Mouse (Mus musculus) heart, embryonic 11.5 days (tissue): ENCODE results near the gene Slc43a1. TPM values are rescaled to one million over a fixed set of nuclear protein-coding genes. Genes with fewer than 3 reads are reported as not detected.
A peak's percentile ranks its signal among the peaks of the same experiment; 100 is the strongest.

Source experiments
- ATAC-seq: fragments of 200-750 bp; cut with Nextera tagmentation; replicated peaks from 2 replicates; pipeline ENCODE4 v1.8.0; 2017; ENCODE audit warnings: moderate library complexity; ENCODE audit not compliant: insufficient number of reproducible peaks, low FRiP score, low TSS enrichment
- H3K27ac ChIP-seq: fragments of 300-500 bp; sonication (generic); 2 replicates; pipeline ENCODE4 v1.5.1; 2014; ENCODE audit warnings: mild to moderate bottlenecking, low read depth, low read length
- H3K27me3 ChIP-seq: fragments of 300-500 bp; sonication (generic); 2 replicates; pipeline ENCODE4 v1.6.1; 2014; ENCODE audit warnings: mild to moderate bottlenecking, low read length, mixed read lengths; ENCODE audit not compliant: control insufficient read depth, insufficient read depth
- H3K36me3 ChIP-seq: fragments of 300-500 bp; sonication (generic); 2 replicates; pipeline ENCODE4 v1.6.1; 2014; ENCODE audit warnings: mild to moderate bottlenecking, low read length, moderate library complexity, mixed read lengths; ENCODE audit not compliant: control insufficient read depth, insufficient read depth
- H3K4me1 ChIP-seq: fragments of 300-500 bp; sonication (generic); 2 replicates; pipeline ENCODE4 v1.6.1; 2014; ENCODE audit warnings: low read length; ENCODE audit not compliant: control insufficient read depth, insufficient read depth
- H3K4me2 ChIP-seq: fragments of 300-500 bp; sonication (generic); 2 replicates; pipeline ENCODE4 v1.6.1; 2014; ENCODE audit warnings: mild to moderate bottlenecking, moderate library complexity
- H3K4me3 ChIP-seq: fragments of 300-500 bp; sonication (generic); 2 replicates; pipeline ENCODE4 v1.5.1; 2014; ENCODE audit warnings: low read depth, low read length
- H3K9ac ChIP-seq: fragments of 300-500 bp; sonication (generic); 2 replicates; pipeline ENCODE4 v1.6.1; 2014; ENCODE audit warnings: mild to moderate bottlenecking, low read depth, low read length, moderate library complexity
- H3K9me3 ChIP-seq: fragments of 300-500 bp; sonication (generic); replicated peaks from 2 replicates; pipeline ENCODE4 v1.6.1; 2016; ENCODE audit warnings: low read length; ENCODE audit not compliant: control insufficient read depth
- WGBS: fragments of 180-500 bp; shearing (Covaris S2); extraction: QIAGEN DNeasy Blood & Tissue Kit; methylation state at CpG from one replicate; pipeline ENCODE4 v1.1.7; 2014; ENCODE audit not compliant: insufficient replicate concordance; 5-methylcytosine and 5-hydroxymethylcytosine counted together
- polyA plus RNA-seq: library from polyadenylated mRNA; unstranded; fragments of >200 nt; fragmentation: Nextera tagmentation; extraction: Ambion mirVana; gene quantifications from 2 replicates; pipeline ENCODE4 v1.2.1, GENCODE M21; 2014

Slc43a1 gene
- polyA plus RNA-seq, 1 experiment from 2014 or later: 41.4 TPM

DNA sequence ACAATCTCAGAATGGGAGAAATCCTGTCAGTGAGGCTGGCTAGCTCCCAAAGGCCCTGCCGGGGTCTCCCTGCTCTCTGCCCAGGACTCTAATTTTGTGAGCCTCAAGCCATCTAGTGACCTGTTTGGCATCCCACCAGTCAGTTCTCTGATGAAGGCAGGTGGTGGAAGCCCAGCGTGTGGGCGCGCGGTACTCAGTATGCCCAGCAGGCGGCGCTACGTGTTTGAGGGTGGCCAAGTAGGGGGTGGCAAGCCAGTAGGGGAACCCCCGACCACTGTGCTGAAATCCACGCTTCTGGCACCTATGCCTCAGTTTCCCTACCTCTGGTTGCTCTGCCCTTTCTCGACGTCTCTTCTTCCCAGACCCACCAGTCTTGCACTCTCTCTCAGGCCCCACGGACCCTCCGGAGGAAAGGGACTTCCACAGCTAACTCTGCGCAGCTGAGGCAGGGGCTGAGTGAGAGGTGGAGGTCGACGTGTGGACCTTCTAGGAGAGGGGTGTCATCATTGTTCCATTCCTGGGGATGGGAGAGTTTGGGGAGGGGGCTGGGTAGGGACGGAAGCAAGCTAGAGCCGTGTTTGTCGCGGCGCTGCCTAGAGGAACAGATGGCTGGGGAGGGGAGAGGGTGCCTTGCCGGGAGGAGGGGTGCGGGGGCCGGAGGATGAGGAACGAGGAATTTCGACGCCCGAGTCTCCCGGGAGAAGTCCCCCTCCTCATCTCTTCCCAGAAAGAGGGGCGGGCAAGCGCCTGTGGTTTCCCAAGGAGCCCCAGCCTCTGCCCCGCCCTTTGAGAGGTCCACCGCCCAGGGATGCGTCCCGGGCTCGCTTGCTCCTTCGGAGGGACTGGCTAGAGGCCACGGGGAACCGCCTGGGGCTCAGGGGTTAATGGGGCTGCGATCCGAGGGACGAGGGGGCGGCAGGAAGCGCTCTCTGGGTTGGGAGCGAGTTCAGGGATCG, 27.2 kb downstream of the Slc43a1 start:
- Histone ChIP-seq H3K27ac (no peak overlapping the region), H3K4me2 (peak overlapping the region; percentile 73), H3K27me3 (peaks cover 47% of the 10 kb centered on the region), H3K4me3 (peak overlapping the region; percentile 38), H3K4me1 (peaks cover 10% of the 10 kb centered on the region), H3K36me3 (peaks cover 3% of the 10 kb centered on the region), H3K9me3 (no peaks in the 10 kb centered on the region), H3K9ac (peak overlapping the region; percentile 59)
- no peak for ATAC-seq
- 2% methylated on average over 45 of the region's 47 CpGs for WGBS

DNA sequence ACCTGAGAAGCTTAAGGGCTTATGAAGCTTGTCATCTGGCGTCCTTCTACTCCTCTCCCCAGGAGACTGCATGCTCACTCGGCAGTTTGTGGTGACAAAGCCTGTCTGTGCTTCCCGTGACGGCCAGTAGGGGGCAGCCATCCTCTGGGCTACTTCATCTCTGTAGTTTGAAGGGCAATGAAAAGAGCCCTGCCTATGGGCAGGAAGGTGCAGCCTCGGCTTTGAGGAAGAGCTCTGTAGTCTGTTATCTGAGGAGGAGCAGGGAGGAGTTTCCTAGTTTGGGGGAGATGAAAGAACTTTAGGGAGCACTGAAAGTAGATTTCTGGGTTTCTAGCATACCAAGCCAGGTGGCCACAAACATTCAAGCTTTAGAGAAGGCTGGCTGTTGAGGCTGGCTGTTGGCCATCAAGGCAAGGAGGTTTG, 29.9 kb downstream of the Slc43a1 start:
- Histone ChIP-seq H3K4me1 (peaks cover 21% of the 10 kb centered on the region), H3K27me3 (peaks cover 74% of the 10 kb centered on the region), H3K4me2 (no peak overlapping the region), H3K9ac (no peak overlapping the region), H3K27ac (no peak overlapping the region), H3K4me3 (no peak overlapping the region), H3K36me3 (no peaks in the 10 kb centered on the region), H3K9me3 (no peaks in the 10 kb centered on the region)
- ATAC-seq: no peak
- WGBS: 4% methylated on average over 5 of the region's 5 CpGs

DNA sequence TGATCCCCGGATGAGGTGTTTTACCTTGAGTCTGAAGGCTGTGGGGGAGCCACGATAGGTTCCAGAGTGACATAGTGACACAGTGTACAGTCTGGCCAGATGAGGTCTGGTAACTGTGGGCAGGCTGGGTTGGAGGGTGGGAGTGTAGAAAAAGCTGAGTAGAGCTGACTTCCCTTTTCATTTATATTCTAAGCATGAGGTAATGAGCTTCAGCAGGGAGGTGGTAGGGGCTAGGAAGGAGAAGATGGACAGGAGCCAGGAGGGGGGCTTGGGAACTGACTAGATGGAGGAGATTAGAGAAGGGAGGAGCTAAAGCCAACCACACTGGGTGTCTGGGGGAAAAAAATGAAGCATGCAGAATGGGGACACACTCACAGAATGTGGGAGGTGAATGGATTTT, 30.3 kb downstream of the Slc43a1 start:
- Histone ChIP-seq H3K27me3 (peaks cover 78% of the 10 kb centered on the region), H3K9ac (no peak overlapping the region), H3K27ac (no peak overlapping the region), H3K4me3 (no peak overlapping the region), H3K9me3 (no peaks in the 10 kb centered on the region), H3K4me1 (peaks cover 21% of the 10 kb centered on the region), H3K4me2 (no peak overlapping the region), H3K36me3 (no peaks in the 10 kb centered on the region)
- ATAC-seq: no peak
- WGBS: 58% methylated on average over 2 of the region's 2 CpGs

DNA sequence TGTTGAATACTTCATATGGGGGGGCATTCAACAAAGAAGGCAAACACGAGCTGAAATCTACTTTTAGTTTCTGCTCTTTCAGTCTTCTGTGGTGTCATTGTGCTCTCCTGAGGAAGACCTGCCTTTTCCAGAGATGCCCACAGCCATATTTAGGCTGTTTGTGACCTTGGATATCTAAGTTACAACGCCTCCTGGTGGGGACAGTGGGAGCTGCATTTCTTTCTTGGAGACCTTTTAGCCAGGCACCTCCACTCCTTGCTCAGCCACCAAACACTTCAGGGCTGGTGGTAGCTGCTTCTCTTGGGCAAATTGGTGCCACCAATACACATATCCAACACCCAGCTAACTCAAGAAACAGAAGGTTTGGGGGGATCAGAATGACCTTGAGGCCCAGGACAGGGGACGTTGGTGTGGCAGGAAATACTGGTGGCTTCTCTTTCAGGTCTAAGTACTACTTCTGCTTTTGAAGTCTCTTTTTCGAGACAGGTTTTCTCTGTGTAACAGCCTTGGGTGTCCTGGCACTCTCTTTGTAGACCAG, 32.0 kb downstream of the Slc43a1 start:
- H3K4me1 ChIP-seq: peaks cover 19% of the 10 kb centered on the region
- peaks cover 93% of the 10 kb centered on the region for H3K27me3 ChIP-seq
- H3K4me3 ChIP-seq: no peak overlapping the region
- no peak overlapping the region for H3K4me2 ChIP-seq
- H3K9ac ChIP-seq: no peak overlapping the region
- 59% methylated on average over 4 of the region's 4 CpGs for WGBS
- H3K36me3 ChIP-seq: no peaks in the 10 kb centered on the region
- H3K27ac ChIP-seq: no peak overlapping the region
- no peaks in the 10 kb centered on the region for H3K9me3 ChIP-seq
- no peak for ATAC-seq

DNA sequence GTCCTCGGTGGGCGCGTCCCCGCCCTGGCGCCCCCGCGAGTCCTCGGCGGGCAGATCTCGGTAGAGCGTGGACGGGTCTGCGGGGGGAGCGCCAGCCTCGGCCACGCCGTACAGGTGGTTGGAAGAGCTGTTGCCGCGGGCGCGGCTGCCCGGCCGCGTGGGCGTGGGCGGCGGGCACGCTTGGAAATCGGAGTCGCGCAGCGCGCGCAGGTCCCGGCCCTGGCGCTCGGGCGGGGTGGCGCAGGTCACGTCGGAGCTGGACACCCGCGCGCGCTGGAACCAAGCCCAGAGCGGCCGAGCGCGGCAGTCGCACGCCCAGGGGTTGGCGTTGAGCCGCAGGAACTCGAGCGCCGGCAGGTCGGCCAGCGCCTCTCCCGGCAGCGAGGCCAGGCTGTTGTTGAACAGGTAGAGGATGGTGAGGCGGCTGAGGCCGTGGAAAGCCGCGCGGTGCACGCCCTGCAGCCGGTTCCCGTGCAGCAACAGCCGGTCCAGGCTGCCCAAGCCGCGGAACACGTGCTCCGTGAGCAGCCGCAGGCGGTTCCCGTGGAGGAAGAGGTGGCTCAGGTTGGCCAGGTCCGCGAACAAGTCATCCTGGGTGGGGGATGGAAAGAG, 33.6 kb downstream of the Slc43a1 start:
- Histone ChIP-seq H3K9me3 (no peaks in the 10 kb centered on the region), H3K9ac (peak overlapping the region; percentile 47; the same call in 1 of the 2 replicates), H3K36me3 (no peaks in the 10 kb centered on the region), H3K4me1 (peaks cover 12% of the 10 kb centered on the region), H3K4me3 (peak overlapping the region; percentile 50), H3K27ac (no peak overlapping the region), H3K4me2 (peak overlapping the region; percentile 87), H3K27me3 (peaks cover 91% of the 10 kb centered on the region)
- WGBS: 2% methylated on average over 76 of the region's 78 CpGs
- ATAC-seq: 0 out of 2 replicates have a peak, but pooled peaks have one; percentile 40

DNA sequence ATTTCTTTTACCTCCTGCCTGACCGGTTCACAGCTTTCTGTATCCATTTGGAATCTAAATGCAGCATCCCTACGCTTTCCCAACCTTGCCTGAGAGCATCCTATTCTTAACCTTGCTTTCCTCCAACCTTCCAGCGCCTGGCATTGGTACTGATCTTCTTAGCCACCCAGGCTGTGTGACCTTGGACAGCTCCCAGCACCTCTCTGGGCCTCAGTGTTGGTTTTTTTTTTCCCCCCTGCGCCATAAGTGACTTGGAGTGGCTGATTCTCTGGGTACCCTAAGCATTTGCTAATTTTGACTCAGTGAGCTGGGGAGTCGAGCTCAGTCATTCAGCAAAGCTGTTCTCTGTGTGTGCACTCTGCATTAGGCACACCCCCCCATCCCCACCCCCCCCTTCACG, 37.2 kb downstream of the Slc43a1 start:
- Histone ChIP-seq H3K9me3 (no peaks in the 10 kb centered on the region), H3K27ac (no peak overlapping the region), H3K36me3 (no peaks in the 10 kb centered on the region), H3K4me1 (peaks cover 12% of the 10 kb centered on the region), H3K4me3 (no peak overlapping the region), H3K27me3 (peaks cover 75% of the 10 kb centered on the region), H3K9ac (no peak overlapping the region), H3K4me2 (no peak overlapping the region)
- 27% methylated on average over 6 of the region's 6 CpGs for WGBS
- ATAC-seq: no peak

DNA sequence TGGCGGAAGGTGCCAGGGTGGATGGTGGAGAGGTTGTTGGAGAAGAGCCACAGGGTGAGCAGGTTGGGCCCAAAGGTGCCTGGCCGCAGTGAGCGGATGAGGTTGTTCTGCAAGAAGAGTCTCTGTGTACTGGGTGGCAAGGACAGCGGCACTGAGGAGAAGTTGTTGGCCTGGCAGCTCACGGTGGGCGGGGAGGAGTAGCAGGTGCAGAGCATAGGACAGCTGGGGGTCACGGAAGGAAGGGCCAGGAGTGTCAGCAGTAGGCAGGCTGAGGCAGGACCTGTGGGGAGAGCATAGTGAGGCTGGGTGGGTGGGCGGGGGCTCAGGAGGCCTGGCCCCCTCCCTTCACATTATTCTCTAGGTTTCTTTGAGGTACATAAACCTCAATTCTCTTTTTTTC, 41.9 kb downstream of the Slc43a1 start:
- Histone ChIP-seq H3K4me1 (peaks cover 11% of the 10 kb centered on the region), H3K9ac (no peak overlapping the region), H3K4me2 (no peak overlapping the region), H3K4me3 (no peak overlapping the region), H3K27ac (no peak overlapping the region), H3K36me3 (no peaks in the 10 kb centered on the region), H3K9me3 (no peaks in the 10 kb centered on the region), H3K27me3 (peaks cover 75% of the 10 kb centered on the region)
- WGBS: 73% methylated on average over 8 of the region's 8 CpGs
- ATAC-seq: no peak

DNA sequence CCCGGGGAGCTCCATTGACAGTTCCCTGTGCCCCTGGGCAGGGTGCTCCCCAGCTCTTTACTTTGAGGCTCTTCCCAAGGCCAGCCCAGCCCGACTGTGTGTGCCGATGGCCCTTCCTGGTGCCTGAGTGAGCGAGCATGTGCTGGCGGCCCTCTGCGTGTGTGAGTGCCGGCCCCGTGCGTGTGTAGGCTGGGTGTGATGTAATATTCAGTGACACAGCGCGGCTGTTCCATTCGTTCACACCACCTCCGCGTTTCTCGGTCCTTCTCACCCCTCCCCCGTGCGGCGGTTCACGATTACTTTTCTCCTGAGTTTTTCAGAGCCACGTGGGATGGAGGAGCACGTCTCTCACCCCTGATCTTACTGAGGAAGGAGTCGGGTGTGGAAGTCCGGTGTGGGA, 44.0 kb downstream of the Slc43a1 start:
- Histone ChIP-seq H3K4me2 (peak overlapping the region; percentile 52), H3K9me3 (no peaks in the 10 kb centered on the region), H3K27me3 (peaks cover 80% of the 10 kb centered on the region), H3K9ac (no peak overlapping the region), H3K36me3 (no peaks in the 10 kb centered on the region), H3K4me3 (peak overlapping the region; percentile 20; the same call in 1 of the 2 replicates), H3K4me1 (peaks cover 21% of the 10 kb centered on the region), H3K27ac (no peak overlapping the region)
- WGBS: 2% methylated on average over 23 of the region's 23 CpGs
- ATAC-seq: no peak
